Mouse (Mus musculus): ENCODE results near the gene Mgam.
"Not testable (repeated sequence)": the region's sequence is repeated elsewhere in the genome, so short reads cannot be mapped to it uniquely, and the experiment has no call there.

The Mgam gene

DNA sequence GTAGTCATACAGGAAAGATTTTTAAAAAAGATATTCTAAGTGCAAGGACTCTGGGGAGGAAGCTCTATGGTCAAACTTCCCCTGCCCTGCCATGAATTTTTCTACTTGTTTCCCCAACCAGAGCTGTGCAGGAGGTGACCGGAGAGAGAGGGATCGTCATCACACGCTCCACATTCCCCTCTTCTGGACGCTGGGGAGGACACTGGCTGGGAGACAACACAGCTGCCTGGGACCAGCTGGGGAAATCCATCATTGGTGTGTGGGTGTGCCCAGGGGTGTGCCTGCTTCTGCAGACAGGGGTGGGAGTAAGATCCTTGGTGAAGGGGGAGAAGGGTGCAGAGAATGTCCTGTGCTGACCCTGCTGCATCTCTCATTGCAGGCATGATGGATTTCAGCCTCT is 99.9 kb downstream of the Mgam start:
- DNase-seq (ENCODE audit: low spot score), result not testable (repeated sequence)

DNA sequence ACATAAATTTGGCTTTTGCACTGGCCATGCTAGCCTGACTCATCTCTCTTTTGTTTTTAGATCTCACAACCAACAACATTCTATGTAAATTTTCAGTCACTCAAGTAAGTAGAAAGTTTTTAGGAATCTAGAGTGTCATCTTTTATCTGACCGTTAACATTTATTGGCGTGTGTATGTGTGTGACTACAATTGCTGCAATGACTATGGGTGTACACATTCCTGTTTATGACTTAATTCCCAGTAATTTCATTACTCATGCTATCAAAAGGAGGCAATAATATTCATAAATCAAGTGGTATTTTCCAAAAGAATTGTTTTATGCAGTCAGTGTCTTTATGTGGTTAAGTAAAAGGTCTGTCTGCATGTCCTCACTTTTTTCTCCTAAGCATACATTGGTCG is 110.9 kb downstream of the Mgam start:
- no peak for DNase-seq (ENCODE audit: low spot score)

DNA sequence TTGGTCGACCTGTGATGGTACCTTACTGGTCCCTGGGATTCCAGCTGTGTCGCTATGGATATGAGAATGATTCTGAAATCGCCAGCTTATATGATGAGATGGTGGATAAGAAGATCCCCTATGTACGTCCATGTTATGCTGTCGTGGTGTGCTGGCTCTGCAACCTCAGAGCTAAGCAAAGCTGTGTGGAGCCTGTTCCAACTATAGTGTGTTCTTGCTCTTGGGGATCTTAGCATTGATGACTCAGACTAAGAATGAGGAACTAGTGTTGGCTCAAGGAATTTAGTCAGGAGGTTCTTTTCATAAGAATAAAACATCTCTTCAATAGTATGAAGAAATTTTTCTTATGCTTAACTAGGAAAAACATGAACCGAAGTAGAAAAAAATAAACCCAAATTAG is 120.4 kb downstream of the Mgam start:
- DNase-seq (ENCODE audit: low spot score), result not testable (repeated sequence)

DNA sequence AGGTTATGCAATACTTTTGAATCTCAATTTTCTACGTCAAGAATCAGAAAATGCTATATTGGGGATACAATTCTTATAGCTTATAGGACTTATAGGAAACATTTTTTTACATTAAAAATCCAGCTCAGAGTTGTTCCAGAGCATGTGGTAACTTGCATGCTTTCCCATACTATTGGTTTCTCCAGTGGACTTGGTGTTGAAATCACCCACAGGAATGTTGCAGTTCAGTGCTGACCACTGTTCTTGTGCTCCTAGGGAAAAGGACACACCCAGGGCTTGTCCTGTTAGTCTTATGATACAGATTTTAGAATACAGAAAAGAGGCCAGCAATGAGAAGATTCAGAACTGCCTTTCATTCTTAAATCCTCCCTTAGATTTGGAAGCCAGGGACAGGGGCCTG is 127.3 kb downstream of the Mgam start:
- no peak for DNase-seq (ENCODE audit: low spot score)

DNA sequence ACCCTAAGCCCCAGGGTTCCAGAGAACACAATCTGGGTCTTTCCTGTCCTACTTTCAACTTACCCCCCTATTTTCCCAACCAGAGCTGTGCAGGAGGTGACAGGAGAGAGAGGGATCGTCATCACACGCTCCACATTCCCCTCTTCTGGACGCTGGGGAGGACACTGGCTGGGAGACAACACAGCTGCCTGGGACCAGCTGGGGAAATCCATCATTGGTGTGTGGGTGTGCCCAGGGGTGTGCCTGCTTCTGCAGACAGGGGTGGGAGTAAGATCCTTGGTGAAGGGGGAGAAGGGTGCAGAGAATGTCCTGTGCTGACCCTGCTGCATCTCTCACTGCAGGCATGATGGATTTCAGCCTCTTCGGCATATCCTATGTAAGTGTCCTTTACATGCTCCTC is 128.7 kb downstream of the Mgam start:
- DNase-seq (ENCODE audit: low spot score), result not testable (repeated sequence)

DNA sequence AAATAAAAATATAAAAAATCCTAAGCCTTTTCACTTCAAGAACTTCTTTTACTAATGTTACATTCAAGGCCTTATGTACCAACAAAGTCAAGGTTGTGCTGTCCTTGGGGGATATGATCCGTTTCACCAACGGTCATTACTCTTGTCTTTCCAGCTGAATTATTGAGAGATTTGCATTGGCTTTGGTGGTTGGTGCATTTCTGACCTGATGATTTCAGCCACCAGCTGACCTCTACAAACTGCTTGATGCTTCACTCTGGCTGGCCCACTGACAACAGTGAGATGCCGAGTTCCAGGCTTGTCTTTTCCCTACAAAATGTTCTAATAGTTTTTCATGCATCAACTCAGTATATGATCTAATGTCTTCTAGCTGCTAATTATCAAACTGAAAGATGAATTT is 146.0 kb downstream of the Mgam start:
- no peak for DNase-seq (ENCODE audit: low spot score)

DNA sequence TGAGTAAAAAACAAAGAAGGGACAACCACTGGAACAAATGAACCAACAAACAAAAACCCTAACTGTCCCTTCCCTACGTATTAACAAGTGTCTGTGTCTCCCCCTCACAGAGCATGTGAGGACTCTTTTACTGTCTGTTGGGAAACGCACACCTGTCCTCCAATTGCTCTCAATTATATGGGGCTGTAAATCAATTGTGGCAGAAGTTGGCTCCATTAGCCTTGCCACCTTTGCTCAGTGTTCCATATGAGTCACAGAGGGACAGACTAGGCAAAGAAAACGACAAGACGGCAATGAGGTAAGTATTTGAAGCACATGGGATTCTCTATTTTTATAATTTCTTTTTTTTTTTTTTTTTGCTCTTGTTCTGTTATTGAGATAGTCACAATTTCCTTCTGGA is 149.8 kb downstream of the Mgam start:
- DNase-seq (ENCODE audit: low spot score), result no peak

DNA sequence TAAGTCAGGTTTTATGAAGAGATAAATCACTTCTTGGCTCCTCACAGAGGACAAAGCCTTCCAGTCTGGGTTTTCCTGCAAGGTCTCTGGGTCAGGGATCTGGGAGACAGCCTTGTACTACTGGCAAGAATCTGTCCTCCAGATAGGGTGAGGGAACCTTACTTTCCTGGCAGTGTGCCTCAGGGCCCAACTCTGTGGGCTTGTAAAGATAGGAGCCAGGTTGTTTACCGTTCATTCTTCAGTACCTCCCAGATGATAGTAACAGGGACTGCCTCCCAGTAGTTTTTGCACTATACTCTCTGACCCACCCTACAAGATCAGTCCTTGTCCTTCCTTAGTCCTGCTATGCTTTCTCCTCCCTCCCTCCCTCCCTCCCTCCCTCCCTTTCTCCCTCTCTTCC is 155.0 kb downstream of the Mgam start:
- peak; percentile 3 for DNase-seq (ENCODE audit: low spot score)

DNA sequence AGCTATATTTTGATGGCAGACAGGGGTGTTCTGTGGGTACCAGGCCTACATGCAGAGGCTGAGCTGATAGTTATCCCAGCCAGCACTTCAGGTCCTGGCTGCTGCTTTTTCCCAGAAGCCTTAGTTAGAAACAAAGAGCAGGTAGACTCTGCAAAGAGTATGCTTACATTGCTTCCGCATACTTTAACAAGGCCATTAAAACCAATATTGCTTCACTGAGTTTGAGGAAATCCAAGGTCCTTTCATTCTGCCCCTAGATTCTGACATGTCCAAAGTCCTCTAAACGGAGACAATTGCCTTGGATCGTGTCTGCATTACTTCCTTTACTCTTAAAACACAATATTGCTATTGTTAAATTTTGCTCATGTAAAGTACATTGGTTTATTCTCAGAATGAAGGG is 155.7 kb downstream of the Mgam start:
- DNase-seq (ENCODE audit: low spot score), result no peak

DNA sequence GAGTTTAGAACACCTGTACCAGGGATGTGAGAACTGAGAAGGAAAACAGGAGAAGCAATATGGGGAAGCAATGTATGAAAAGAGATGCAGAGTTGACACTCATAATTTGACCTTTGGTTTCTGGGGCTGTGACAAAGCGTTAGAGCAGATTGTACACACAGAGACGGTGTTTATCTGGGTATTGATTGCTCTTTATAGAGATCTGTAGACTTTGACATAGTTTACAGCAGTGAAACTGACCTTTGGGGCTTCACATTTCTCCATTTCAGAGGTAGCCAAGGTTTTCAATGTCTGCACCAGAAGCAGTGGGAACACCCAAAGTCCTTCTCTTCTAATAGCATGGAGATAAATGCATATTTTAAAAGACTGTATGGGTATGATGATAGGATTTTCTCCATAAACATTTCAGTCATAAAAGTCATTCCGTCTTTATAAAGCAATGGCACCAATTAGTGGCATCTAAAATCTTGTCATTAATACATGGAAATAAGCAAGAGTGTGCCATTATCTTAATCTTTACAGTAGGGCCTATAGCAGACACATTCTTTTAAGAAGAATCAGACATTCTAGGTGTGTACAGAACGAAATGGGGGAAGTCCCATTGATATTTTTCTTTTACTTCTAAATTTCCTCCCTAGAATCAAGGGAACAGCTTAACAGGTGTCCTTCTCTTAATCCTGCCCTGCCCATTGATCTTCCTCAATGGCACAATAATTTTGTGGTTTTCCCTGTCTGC is 166.6 kb downstream of the Mgam start:
- no peak for DNase-seq (ENCODE audit: low spot score)

DNA sequence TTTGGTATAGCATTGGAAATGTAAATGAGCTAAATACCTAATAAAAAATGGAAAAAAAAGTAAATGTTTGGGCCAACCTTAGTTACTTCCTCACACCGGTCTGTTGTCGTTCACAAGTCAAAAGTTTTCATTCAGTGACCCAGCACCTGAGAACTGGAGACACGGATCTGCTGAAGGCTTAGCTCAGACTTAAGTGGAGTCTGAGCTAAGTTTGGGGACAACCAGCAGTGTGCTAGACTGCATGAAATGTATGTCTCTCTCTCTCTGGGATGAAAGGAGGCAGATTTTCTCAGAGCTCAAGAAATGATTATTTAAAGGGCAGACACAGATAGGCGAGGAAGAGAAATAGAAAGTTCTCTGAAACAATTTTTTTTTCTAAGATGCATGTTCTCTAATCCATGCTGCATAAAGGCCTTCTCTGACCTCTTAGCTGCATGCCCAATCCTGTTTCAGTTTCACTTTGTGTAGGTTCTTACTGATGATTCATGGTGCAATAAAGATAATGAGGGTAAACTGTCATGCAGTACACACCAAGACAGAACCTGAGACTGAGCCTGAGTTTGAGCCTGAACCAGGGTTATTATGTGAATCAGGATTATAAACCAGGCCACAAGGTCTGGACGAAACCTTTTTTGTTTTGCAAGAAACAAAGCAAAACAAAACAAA is 189.7 kb downstream of the Mgam start:
- no peak for DNase-seq (ENCODE audit: low spot score)

All from ovary, postnatal 14 days (tissue).